Mouse (Mus musculus) E14TG2a.4 (cell line): ENCODE measurements around the gene Acin1.

ENCODE experiments used
- CTCF ChIP-seq: conservative IDR thresholded peaks from 2 replicates; pipeline ENCODE4 v1.5.1; 2014; ENCODE audit warnings: low read length
- NANOG ChIP-seq: IDR thresholded peaks from 2 replicates; pipeline ENCODE4 v1.6.1; 2014; ENCODE audit warnings: borderline replicate concordance, low read length, mixed read lengths
- POU5F1 ChIP-seq: IDR thresholded peaks from 2 replicates; pipeline ENCODE4 v1.6.1; 2014; ENCODE audit warnings: low read length, borderline replicate concordance

DNA sequence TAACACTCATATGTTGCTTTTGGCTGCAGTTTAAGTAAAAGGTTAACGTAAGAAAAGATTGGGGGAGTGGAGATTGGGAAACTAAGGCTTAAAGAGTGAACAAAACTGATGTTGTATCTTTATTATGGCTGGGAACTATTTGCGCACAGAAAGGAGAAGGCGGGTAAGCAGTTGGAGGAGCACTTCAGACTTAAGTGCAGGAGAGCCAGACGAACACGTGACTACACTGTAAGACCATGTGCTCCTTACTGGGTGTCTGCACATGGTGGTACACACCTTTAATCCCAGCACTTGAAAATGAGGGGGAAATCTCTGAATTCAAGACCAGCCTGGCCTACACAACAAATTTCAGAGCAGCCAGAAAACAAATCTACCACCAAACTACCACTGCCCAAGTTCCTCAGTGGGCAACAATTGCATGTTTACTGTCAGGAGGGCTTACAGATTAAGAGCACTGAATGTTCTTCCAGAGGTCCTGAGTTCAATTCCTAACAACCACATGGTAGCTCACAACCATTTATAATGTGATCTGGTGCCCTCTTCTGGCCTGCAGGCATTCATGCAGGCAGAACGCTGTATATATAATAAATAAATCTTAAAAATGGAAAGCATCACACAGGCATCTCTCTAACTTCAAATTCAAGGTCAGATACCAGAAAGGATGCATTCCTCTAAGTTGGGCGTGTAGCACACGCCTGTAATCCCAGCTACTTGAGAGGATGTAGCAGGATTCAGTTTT is 39.7 kb downstream of the Acin1 start:
- TF ChIP-seq CTCF (peak; percentile 29; the same call in 1 of the 2 replicates), NANOG (no peak), POU5F1 (no peak)
